Mouse (Mus musculus) spleen, postnatal 14 days (tissue): ENCODE data around the gene Gm12166.

Experiments used
- DNase-seq, 2 experiments: peaks; one replicate each; pipeline ENCODE4 v3.0.0; 2021 to 2022; ENCODE audit warnings: low spot score in 2 of 2

The Gm12166 gene

DNA sequence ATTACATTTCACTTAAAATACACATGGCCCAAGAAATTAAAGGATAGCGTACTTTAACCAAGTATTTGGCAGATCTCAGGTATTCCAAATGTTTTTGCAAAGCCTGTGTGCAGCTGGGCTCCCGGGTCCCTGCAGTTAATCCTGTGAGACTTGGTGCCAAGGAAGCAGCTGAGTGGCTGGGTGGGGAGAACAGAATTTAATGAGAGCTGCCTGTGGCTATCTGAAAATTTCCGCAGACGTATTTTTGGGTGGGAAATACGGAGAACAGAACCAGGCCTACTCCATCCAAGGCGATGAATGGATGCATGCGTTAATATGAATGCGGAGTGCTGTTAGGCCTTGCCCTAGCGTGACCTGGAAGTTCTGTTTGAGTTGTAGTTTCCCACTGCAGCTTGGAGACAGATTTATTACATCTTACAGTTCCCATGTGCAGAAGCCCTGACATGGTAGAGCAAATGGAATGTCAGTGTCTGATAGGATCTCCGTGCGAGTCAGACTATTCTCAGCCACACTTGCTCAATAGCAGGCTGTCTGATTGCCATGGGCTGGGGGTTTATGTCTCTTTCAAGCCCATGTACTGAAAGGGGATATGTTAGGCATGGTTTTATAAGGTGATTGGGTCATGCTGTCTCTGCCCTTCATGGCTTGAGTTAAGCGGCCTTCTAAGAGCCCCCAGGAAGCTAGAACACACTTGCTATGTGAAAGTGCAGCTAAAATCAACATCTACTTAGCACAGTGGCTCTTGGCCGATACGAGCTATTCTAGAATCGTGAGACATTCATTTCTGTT is 21.1 kb upstream of the Gm12166 start:
- no peak for DNase-seq

DNA sequence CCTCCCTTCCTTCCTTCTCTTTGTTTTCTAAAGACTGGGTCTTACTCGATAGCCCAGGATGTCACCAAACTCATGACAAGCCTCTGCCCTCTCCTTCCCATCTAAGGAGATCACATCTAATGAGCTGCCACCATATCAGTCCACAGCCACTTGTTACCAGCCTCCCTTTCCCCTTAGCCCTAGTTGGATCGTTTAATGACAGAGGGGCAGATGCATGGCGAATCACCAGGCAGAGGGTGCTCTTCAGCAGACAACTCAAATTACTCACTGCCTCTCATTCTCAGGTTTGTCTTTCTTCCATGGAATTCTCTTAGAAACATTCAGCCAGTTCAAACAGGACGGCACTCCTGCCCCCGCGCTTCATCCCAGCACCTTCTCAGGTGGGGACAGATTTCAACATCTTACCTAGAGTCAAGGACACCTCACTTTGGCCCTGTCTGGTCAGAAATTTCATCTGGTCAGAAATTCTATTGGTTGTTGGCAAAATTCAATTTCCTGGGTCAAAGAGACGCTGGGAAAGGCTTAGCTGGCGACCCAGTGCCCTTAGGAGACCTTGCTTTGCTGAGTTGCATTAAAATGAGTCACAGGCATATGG is 20.4 kb upstream of the Gm12166 start:
- DNase-seq, result no peak

DNA sequence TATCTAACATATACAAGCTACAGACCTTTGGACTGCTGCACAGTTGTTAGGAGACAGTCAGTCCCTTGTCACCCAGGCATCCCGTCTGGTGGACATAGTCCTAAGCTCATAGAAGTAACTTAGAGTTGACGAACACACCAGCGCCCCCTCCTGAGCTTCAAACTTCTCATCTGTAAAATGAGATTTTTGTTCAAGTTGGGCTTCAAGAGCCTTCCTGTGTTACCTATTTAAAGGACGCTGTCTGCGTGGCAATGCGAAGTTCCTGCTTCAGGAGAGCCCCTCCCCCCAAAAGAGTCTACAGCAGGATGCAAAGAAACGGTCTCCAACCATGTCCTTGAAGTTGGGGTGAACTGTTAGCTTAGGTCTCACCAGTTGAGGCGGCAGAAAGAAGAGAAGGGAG is 18.7 kb upstream of the Gm12166 start:
- no peak for DNase-seq

DNA sequence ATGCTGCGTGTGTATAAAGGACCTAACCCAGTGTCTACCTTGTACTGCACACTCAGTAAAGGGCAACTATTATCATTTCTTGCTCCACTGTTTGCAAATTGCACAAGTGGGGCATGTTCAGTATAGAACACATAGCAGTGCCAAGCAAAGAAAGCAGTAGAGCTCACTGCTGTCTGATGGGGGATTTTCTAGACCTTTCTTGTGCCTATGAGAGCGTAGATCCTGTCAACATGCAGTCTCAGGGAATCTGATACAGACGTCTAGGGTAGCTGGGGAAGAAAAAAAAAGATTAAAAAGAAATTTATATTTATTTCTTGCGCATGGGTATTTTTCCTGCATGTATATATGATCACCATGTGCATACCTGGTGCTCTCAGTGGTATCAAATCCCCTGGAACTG is 18.0 kb upstream of the Gm12166 start:
- DNase-seq, result no peak

DNA sequence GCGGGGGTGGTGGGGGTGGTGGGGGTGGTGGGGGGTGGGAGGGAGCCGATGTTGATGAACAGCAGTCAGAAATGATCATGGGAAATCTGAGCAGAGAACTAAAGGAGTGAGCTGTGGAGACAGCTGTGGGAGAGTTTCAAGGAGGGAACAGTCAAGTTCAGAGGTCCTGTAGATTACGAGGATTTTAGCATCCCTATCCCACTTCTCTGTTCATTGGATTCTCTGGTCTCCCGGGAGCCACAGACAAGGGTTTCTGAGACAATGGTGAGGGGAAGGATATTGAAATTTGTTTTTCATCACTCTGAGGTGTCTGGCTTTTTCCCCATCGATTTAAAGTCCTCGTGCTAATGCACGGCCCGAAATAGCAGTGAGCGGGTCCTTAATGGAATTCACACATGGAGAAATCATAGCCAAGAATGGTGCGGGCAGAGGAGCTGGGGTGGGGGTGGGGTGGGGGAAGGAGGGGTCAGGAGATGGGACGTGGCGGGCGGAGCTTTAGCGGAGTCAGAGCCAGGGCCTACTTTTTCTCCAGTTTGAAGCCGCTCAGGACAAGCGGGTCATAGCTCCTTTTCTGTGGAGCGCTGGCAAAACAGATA is 17.4 kb upstream of the Gm12166 start:
- no peak for DNase-seq

DNA sequence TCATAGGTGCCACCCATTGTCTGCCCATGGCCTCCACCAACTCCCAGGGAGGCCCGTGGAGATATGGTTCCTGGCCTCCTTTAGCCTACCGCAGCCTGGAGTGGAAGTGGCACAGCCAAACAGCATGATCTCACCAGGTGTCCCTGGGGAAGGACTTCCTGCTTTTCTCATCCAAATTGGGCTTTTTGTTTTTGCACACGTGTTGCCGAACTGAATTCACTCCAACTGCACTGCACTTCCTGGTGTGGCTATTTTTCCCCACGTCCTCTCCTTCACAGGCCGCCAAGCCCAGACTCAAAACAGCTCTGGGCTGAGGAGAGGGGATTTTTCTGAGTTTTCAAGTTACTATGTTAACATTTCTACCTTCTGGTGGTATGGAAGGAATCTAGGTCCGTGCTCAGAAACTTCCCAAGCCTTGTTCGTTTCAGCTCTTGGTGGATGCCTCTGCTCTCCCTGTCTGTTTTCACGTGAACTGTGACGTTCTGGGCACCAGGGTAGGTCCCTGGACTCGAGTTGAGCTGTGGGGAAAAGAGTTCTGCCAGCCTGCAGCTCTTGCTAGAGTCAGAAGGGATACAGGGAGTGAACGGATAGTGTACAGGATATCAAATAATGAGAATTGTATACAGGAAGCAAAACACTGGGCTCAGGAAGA is 16.8 kb upstream of the Gm12166 start:
- no peak for DNase-seq

DNA sequence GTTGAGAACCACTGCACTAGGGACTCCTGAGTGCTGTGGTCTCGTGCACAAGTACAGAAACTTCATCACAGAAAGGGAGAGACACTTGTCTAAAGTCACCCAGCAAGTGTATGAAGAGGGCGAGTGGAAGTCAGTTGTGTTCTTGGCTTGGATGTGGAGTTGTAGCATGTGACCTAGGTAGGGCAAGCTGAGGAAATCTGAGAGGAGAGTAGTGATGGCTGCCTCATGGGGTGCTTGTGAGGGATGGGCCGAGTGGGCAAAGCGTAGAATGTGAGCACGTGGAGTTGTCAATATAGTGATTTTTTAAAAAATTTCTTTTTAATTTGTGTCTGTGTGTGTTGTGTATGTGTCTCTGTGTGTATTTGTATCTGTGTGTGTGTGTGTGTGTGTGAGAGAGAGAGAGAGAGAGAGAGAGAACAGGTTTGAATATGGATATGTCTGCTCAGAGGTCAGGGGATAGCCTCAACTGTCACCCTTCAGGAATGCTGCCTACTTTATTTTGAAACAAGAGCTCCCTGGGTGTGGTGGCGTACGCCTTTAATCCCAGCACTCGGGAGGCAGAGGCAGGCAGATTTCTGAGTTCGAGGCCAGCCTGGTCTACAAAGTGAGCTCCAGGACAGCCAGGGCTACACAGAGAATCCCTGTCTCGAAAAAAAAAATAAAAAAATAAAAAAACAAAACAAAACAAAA is 15.4 kb upstream of the Gm12166 start:
- no peak for DNase-seq

DNA sequence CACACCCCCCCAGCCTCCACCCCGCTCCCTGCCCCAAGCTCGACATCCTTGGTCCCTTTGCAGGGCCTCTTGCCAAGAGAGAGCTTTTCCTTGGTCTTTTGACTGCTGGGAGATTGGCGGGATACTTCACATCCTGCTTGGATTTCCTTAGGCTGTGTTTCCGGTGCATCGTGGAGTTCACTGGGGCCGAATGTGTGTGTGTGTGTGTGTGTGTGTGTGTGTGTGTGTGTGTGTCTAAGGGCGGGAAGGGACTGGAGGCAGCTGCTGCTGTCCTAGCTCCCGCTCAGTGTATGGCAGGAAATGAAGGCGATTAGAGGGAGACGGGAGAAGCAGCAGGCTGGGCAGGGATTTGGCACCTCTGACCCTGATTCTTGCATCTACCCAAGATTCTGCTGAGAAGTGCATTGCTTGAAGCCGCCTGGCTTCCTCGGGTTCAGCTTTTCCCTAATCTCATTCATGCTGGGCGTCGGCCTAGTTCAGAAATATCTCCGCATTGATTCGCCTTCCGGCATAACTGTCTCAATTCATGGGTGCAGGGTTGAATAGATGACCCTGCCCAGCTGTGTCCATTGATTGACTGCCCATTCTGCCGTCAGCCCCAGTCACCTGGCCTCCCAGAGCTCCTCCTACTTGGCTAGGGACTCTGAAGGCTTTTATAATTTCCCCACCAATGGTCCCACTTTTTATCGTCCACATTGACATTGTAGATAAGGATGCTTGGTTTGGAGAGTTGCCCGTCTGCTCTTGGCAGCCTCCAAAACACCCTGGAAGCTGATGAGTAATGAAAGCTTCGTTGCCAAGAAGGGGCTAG is 13.3 kb upstream of the Gm12166 start:
- no peak for DNase-seq

DNA sequence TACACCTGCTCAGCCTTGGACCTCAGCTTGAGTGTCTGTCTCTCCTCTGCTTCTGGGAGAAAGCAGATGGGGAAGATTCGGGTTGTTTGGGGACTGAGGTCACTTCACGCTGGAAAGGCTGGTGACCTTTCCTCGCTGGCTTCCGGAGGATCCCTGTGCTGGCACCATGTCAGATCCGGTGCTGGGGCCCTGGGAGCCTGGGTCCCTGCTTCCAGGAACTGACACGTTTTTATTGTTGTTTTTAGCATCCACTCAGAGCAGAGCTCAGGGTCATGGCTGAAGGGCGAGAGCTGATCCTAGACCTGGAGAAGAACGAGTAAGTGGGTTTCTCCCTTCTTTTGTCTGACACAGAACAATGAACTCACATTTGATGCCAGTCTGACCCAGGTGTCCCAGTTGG is 12.6 kb upstream of the Gm12166 start:
- DNase-seq, result no peak

DNA sequence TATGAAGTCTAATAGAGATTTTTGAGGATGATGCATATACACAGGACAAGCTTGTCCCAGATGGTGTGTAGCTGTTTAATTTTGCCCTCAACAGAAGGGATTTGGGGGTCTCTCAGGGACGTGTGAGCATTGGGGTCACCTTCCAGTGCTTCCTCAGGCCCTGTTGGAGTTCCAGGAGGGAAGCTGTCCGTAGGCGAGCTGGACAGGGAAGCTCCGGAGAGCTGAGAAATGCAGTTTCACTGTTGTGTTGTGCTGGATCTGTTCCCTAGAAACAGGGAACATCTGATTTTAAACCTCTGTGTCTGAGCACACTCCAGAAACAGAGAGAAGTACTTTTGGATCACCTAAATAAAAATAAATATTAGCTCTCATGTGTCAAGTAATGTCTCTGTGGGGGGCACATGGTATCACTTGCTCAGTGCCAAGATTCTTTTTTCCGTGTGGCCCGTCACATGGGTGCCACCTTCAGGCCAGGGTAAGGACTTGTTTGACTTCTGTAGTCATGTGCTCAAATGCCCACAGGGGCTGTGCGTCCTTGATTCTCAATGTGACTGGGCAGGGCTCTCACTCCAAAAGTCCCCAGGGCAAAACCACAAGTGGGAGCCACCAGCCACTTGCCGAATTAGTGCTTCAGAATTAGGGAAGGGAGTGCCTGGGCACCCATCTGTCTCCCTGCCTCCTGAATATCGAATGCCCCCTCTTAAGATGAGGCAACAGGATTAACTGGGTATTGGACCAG is 11.0 kb upstream of the Gm12166 start:
- no peak for DNase-seq

DNA sequence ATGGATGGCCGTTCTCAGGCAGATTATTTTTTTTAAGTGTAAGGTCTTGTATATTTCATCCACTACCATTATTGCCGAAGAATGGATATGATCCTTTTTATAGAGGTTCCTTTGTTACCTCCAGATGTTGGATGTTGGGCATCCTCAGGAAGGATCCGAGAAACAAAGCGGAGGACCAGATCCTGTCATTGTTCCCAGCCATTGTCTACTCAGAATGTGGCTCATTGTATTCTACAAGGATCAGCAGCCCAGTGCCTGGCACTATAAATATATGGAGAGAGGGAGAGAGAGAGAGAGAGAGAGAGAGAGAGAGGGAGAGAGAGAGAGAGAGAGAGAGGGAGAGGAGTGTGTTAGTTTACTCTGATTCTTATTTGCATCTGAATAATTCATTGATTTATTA is 10.4 kb upstream of the Gm12166 start:
- DNase-seq, result no peak

DNA sequence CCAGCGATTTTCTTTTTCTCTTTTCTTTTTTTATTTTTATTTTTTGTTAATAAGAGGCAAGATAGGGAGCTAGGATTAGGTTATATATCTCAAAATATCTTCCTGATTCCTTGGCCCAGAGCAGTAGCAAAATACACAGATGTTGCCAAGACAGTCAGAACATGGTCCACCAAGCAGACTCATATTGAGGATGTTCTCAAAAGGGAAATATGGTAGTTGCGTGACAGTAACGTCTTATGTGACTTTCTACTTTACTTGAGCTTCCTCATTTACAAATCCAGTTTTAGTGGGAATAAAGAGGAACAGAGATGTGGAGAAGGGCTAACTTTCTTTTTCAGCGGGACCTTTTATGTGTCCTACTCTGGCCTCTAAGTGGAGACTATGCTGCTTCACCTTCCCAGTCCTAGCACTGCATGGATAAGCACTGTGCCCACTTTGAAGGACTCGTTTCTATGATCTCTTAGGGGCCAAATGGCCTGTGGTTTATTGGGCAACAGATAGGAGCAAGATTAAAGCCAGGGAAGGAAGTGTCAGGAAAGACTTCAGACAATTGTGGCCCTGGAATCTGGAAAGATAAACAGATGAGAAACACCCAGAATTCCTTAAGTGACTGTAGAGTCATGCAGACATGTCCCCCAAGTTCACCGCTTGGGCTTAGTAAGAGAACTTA is 9.8 kb upstream of the Gm12166 start:
- DNase-seq, result no peak

DNA sequence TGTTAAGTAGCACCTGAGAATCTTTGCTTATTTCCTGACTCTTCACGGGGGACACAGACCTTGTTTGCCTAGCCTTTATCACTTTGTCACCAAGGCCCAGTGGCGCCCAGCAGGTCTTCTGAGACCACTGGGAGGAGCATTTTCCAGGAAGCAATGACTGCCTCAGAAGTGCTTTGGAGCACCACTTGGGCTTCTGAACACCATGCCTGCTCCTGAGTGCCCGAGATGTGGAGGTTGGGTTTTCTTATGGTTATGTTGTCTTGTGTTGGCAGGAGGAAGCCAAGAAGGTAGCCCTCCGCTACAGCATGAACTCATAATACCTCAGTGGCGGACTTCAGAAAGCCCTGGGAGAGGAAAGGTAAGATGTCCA is 8.5 kb upstream of the Gm12166 start:
- DNase-seq, result no peak

DNA sequence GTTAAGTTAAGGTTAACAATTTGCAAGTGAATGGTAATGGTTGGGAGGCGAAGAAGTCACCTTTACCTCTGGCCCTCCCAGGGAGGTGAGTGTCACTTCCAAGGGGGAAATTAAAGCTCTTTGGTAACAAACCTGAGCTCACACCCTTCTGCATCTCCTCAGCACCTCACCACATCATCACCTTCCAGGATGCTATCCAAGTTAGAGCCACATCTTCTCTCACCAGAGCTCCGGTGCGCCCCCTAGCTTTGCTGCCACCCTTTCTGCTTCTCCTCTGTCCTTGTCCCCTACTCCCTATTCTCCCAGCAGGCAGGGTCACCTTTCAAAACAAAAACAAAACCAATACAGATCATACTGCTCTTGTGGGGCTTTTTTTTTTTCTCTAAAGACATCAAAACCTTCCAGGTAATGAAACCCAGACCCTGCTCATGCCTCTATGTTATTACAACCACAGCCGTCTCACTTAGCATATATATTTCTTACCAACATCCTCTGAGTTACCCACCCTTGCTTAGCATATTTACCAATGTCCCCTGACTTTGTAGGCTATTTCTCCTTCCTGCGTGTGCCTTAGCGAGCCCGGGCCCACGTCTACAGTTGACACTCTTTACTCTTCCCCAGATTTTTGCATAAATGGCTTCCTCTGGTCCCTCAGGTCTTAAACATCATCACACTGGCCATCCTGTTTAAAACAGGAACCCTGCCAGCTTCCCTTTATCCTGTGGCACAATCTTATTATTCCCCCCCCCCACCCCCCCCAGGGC is 7.9 kb upstream of the Gm12166 start:
- DNase-seq, result no peak

DNA sequence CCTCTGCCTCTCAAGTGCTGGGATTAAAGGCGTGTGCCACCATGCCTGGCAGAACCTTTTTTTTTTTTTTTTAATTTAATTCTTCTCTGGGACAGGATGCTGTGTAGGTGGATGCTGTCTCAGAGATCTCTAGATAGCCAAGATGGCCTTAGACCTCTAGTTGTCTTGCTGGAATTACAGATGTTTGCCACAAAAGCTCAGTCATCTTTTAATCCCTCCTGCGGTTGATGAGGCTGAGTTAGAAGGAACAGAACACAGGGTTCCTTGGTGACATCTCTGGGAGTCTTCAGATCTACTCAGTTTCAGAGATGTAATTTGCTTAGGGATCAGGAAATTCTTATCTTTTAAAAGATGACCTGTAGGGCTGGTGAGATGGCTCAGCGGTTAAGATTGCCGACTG is 6.8 kb upstream of the Gm12166 start:
- DNase-seq, result no peak

DNA sequence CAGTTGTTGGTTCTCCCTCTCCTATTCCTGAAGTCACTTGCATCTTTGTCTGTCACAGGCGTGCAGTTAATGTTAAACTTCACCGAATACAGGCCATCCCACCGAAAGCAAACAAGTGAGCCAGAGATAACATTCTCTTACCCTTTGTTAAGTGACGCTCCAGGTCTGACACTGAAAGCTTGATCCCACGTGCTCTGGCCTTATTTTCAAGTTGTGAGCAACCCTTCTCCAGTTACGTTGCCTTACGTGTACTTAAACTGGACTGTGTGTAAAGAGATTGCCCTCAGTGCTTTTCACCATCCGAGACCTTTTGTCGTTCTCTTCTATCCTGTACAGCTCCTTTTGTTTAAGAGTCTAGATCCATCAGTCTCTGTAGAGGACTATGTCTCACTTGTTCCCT is 5.9 kb upstream of the Gm12166 start:
- DNase-seq, result no peak

DNA sequence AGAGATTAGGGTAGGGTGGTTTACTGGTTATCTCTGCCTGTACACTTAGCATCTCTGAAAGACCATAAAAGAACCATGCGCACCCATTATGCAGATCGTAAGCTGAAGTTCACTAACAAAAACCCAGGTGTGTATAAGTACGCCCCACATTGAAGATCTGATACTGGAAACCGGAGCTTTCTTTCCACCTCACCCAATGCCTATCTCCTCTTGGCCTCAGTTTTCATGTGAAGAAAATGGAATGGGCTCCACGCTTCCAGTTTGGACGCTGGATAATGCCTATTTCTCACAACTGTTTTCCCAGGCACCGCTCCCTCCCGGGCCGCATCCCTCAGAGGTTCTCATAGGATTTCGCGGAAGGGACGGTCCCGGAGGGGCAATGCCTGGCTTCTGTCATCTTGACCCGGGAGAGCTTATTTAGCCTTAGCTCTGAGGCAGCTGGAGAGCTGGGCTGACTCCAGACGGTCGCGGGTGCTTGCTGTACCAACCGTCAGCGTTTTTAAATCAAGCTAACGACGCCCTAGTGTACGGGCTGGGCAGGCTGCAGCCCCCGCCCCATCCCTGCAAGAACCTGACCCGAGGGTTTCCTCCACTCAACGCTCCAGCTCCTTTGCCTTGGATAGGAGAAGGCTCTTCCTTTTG is 4.8 kb upstream of the Gm12166 start:
- no peak for DNase-seq

DNA sequence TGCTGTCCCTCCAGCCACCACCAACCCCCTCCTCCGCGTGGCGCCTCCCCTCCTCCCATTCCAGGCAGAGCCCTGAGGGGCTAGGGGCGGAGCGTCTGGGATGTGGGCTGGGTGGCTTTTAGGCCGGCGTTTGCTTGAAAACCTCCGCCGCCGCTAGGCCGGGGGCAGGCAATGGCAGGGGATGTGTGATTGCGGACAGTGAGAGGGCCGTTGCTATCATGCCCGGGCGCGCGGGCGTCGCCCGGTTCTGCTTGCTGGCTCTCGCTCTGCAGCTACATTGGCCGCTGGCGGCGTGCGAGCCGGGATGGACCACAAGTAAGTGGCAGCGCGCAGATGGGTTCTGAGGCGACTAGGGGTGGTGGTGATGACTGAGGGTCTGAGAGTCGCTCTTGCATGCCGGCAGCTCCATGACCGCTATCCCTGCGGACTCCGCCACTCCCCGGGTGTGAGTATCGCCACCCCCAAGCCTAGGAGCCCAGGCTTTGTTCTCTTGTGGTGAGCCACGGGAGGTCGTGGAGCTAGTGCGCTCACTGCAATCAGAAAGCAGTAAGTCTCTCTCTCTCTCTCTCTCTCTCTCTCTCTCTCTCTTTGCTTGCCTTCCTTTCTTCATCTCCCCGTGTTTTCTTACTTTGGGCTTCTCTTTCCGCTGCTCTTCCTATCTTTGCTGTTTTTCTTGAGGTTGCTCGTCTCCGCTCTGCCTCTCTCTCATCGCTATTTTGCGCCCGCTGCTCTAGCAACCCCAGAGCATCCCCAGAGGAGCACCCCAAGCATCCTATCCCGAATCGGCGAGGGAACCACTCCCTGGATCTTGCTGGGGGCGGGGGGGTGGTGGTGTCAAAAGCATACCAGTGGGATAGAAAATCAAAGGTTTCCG is 4.0 kb upstream of the Gm12166 start, which contains the start of gene Adam19:
TSS of gene Adam19 (plus strand) at position 97 of the 874 bp plus-strand sequence.
- peak; percentile 45 to 59 for DNase-seq
